Mouse (Mus musculus): ENCODE measurements around the gene Nlrp4c. TPM values are rescaled to one million over a fixed set of nuclear protein-coding genes. Genes with fewer than 3 reads are reported as not detected.

Gene Nlrp4c
- not detected in 2 replicates for polyA plus RNA-seq (2012; ENCODE audit: low replicate concordance)

GRCm38 (mm10) chr7:6044861-6045260 is at the start of gene Nlrp4c:
Gene Nlrp4c (plus strand): TSS chr7:6045161.

GRCm38 (mm10) chr7:6010910-6011309 is 34.1 kb upstream of the Nlrp4c start, which contains the start of gene Vmn1r65:
Gene Vmn1r65 (minus strand): TSS chr7:6011010.

Other genes starting within 250 kb of the Nlrp4c start
- gene Vmn1r63, start 239.7 kb upstream of the Nlrp4c start, polyA plus RNA-seq (2012; ENCODE audit: low replicate concordance) = not detected in 2 replicates
- gene Vmn1r64, start 160.6 kb upstream of the Nlrp4c start, polyA plus RNA-seq (2012; ENCODE audit: low replicate concordance) = not detected in 2 replicates
- gene Vmn1r65, start 34.2 kb upstream of the Nlrp4c start, polyA plus RNA-seq (2012; ENCODE audit: low replicate concordance) = not detected in 2 replicates
- gene Zfp787, start 110.8 kb downstream of the Nlrp4c start, polyA plus RNA-seq (2012; ENCODE audit: low replicate concordance) = 42.9 and 67.6 TPM in 2 replicates
- 42.4 and 58.2 TPM in 2 replicates for gene Zfp444, start 127.1 kb downstream of the Nlrp4c start, polyA plus RNA-seq (2012; ENCODE audit: low replicate concordance)
- gene Galp, start 151.9 kb downstream of the Nlrp4c start, polyA plus RNA-seq (2012; ENCODE audit: low replicate concordance) = not detected in 2 replicates
- not detected in 2 replicates for gene Zscan5b, start 177.1 kb downstream of the Nlrp4c start, polyA plus RNA-seq (2012; ENCODE audit: low replicate concordance)
- gene Epp13, start 207.5 kb downstream of the Nlrp4c start, polyA plus RNA-seq (2012; ENCODE audit: low replicate concordance) = not detected in 2 replicates
- 0.10 and 0.88 TPM in 2 replicates for gene Zfp667, start 241.4 kb downstream of the Nlrp4c start, polyA plus RNA-seq (2012; ENCODE audit: low replicate concordance)